Mouse (Mus musculus) Muller cell, postnatal 12 days (primary cell): ENCODE data around the gene Ndufc1.
"Not testable (repeated sequence)": the region's sequence is repeated elsewhere in the genome, so short reads cannot be mapped to it uniquely, and the experiment has no call there.

Source experiments
- DNase-seq: peaks from one replicate; pipeline ENCODE4 v3.0.0-alpha.2; 2015; ENCODE audit errors: inconsistent ontology term

The Ndufc1 gene

DNA sequence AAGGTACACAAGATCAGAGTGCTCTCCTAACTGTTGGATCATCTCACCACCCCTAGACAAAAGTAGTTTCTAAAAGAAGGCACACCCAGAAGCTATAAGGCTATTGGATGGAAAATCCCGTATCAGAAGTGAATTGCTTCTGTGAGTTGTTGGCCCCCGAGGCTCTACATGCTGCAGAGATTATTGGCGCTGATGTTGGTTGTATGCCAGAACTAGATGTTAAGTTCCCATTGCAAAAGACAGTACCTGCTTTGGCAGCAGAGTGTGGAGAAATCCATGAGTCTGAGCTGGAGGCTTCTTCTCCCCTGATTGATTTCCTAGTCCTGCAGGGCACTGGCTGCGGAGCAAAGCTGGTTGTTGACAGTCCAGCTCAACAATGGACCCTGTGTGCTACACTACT lies 40.8 kb downstream of the Ndufc1 start:
- DNase-seq = no peak

DNA sequence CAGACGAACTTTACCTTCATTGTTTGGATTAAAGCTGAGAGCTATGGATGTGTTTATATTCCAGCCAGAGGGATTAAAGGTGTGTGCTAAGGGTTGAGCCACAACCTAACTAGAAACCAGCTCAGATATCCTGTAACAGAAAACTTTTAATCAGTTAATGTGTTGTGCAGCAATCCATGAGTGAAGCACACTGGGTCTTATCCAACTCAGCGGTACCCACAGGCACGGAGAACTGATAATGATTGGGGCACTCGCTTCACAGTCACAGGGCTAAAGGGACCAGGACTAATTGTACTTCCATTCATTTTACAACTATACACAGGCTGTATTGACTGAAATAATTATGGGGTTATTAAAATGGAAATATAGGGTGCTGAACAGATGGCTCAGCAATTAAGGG lies 41.9 kb downstream of the Ndufc1 start:
- DNase-seq = no peak

DNA sequence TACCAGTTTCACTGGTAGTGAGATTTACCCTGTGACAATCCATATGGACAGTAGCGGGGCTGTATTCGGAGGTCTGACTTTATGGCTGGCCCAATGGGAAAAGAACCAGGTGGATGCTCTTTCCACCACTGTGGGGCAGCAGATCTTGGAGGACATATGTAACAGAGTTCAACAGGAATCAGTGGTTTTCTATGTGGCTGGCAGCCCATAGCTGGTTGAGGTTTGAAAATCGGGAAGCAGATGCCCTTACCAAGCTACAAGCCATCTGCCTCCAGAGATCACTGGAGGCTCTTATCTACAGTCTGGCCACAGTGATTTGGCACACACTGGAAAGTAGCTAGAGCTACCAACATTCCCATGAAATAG lies 43.3 kb downstream of the Ndufc1 start:
- no peak for DNase-seq

DNA sequence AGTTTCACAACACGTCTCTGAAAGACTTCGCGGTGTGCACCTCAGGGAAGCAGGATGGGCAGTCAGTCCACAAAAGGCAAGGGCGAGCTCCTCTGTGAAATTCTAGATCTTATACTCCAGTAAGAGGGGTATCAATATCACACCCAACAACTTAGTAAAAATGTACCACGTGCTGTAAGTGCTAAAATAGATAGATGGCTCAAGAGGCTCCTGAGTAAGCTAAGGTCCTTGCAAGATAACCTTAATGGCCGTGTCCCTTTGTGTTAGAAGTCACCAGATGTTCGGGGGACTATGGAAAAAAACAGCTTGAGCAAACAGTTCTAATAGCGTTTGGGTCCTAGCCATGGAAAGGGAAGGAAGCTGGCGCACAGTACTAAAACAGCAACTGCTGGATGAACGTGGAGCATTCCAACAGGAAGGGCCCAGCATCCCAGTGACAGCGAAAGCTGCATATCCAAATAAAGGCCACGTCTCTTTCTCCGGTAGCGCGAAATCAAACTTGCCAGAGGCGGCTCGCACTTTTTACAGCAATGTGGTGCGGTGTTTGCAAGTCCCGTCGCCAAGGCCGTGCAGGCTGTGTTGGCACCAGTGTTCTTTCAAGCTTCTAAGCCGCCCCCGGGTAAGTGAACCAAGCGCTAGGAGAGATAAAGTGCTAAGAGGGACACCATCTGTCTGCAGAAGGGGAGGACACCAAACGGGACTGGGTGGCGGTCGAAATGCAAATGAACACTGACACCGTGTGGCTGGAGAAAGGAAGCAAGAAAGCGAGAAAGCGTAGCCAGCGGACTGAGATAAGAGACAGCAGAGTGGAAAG lies 43.9 kb downstream of the Ndufc1 start:
- DNase-seq = peak; percentile 85

DNA sequence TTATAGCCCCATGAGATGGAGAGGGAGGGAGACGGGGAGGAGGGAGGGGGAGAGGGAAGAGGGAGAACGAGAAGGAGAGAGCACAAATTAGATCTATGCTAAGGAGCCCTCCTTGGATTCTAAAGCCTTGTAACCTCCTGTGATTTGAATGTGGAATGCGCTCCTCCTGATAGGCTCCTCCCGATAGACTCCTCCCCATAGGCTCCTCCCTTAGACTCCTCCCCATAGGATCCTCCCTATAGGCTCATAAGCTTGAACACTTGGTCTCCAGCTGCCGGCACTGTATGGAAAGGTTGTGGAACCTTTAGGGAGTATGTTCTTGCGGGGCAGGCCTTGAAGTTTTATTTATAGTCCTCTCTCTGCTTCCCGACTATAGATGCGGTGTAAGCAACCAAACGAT lies 47.7 kb downstream of the Ndufc1 start:
- DNase-seq = no peak

DNA sequence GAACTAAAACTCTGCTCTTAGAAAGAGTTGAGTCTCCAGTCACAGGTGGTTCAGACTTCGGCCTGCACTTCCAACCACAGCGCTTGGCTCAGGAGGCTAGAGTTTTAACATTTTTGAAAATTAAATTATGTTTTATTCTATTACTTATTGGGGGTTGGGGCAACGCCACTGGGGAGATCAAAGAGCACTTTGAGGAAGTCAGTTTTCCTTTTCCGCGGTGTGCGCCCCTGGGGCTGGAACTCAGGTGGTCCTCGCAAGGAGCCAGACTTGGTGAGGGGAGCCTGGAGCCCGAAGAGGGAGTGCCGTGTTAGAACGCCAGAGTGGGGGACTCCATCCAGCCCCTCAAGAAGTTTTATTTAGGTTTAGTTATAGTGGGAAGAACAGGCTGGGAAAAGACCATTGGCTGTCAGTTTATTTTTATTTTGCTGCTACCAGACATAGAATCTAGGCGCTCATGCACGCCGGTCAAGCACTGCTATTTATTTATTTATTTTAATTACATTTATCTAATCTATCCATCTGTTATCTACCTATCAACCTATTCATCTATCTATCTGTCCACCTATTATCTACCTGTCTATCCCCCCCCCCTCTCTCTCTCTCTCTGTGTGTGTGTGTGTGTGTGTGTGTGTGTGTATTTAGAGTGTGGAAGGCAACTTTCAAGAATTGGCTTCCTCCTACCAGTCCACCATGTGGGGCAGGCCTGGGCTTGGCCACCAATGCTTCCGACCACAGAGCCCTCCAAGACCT lies 49.1 kb downstream of the Ndufc1 start:
- DNase-seq = no peak

DNA sequence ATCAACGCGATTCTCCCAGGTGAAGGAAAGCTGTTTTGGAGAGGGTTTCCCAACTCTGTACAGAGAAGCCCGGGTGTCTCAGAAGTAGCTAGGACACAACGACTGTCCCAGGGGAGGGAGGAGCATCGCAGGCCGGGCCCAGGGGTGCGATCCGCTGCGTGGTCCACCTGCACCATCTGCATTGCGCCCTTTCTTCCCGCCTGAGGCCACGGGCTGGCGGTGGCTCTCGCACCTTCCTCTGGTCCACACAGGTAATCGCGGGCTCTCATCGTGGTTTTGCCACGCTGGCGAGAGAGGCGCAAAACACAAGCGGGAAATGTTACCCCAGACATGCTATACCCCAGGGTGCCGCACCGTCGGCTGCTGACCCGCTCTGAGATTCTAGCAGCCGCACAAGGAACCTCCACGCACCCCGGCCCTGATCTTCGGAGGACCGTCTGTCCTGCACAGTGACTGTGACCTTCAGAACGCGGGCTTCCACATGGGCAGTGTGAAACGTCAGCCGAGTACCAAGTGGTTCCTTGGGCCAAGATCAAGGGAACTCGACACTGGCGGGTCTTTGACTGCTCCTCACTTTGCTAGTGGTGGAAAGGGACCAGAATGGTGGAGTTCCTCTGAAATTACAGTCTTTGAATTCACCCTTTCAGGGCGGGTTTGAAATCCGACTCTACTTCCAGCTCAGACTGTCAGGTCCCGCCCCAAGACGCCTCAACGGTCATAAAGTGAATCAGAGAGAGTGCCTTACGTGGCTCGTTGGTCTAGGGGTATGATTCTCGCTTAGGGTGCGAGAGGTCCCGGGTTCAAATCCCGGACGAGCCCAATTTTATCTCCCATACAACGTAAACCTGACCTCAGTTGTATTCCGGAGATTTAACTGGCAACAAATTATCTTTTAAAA lies 49.9 kb downstream of the Ndufc1 start:
- DNase-seq = peak; percentile 88

DNA sequence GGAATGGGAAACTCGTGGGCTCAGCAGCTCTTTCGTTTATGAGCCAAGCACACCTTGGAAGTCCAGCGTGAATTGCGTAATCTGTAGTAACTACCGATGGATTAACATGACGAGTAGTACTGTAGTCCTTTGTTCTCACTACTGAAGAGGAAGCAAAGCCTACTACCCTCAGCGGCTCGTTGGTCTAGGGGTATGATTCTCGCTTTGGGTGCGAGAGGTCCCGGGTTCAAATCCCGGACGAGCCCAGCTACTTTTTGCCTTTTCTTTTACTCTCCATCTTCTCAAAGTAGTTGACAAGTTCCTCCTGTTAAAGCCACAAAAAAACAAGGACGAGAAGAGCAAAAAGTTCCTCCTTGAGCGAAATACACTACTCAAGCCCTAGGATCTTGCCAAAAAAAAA lies 50.6 kb downstream of the Ndufc1 start:
- DNase-seq = peak; percentile 84

DNA sequence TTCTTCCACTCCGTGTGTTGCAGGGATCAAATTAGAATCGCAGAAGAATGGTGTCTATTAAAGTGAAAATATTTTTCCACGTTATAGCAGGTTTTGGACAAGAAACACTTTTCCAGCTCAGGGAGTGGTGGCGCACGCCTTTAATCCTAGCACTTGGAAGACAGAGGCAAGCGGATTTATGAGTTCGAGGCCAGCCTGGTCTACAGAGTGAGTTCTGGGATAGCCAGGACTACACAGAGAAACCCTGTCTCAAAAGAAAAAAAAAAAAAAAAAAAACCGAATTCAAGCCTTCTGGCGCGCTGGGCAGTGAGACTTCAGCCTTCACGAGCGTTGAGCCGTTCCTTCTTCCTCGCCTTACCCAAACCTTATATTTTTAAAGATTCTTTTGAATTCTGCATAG lies 51.2 kb downstream of the Ndufc1 start:
- no peak for DNase-seq

DNA sequence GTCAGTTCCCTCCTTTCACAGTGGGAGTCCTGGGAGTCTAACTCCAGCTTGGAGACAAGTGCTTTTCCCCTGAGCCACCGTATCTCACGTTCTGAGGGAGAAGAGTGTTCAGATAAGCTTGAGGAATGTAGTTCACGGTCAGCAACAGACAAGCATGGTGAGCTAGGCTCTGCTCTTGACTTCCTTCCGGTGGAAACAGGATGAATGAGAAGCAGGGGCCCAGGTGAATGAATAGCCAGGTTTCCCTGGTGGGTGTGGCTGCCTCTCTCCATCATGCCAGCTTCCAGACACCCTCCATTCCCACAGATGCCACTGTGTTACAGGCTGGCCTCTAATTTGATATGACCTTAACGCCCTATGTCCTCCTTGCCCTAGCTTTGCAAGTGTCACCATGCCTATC lies 51.7 kb downstream of the Ndufc1 start:
- DNase-seq = no peak

DNA sequence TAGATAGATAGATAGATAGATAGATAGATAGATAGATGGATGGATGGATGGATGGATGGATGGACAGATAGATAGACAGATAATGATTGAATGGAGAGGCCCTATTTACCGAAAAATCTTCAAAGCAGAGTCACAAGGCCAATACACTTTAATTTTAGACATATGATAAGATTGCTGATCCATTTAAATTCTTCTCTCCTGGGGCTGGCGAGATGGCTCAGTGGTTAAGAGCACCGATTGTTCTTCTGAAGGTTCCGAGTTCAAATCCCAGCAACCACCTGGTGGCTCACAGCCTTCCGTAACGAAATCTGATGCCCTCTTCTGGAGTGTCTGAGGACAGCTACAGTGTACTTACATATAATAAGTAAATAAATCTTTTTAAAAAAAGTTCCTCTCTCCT lies 53.8 kb downstream of the Ndufc1 start:
- DNase-seq = not testable (repeated sequence)
